Mouse (Mus musculus): Measurements from ENCODE around the gene Ecd. TPM values are rescaled to one million over a fixed set of nuclear protein-coding genes. Genes with fewer than 3 reads are reported as not detected.
"Not testable (repeated sequence)": the region's sequence is repeated elsewhere in the genome, so short reads cannot be mapped to it uniquely, and the experiment has no call there.

Ecd gene
- polyA plus RNA-seq, 1 experiment = 14.4 TPM

DNA sequence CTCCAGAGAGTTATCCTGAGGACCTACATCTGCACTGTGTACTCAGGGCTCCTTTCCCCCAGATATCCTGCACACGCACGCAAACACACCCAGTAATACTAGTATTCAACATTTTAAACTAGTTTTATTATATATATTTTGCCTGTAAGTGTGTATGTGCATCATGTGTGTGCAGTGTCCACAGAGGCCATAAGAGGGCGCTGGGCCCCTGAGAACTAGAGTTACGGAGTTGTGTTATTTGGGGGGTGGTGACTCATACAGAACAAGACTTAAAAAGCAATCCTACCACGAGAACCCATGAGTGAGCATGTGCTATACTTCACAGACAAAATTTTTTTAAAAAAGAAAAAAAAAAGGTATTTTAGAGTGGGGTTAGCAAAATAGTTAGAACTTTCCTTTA, 8.5 kb downstream of the Ecd start:
- 95% methylated on average over 5 of the region's 5 CpGs for WGBS
- H3K4me3 ChIP-seq (replicated peaks; ENCODE audit: extremely low read depth, low read depth, low read length) = no peak overlapping the region
- TF ChIP-seq CTCF (IDR thresholded peaks at IDR 0.05; ENCODE audit: insufficient read depth, low read length) = no peak
- no peak for TF ChIP-seq POLR2A (IDR thresholded peaks at IDR 0.05; ENCODE audit: borderline replicate concordance, extremely low read depth, low read depth, low read length)
- H3K4me1 ChIP-seq (ENCODE audit: control insufficient read depth, insufficient read depth, low read length) = no peaks in the 10 kb centered on the region
- DNase-seq = no peak

DNA sequence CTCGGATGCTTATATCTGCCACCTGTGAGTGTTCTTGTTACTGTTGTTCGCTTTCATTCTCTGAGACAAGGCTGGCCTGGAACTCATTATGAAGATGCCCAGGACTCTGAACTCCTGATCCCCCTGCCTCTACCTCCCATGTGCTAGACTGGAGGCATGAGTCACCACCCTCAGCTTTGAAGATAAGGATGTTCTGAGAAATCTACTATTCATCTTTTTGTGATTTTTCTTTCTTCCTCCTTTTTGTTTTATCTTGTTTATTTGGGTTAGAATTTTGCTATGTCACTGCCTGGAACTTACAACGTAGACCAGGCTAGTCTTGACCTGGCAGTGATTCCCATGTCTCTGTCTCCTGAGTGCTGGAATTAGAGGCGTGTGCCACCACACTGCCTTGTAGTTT, 16.6 kb downstream of the Ecd start:
- no peak for DNase-seq
- no peaks in the 10 kb centered on the region for H3K4me1 ChIP-seq (ENCODE audit: control insufficient read depth, insufficient read depth, low read length)
- H3K4me3 ChIP-seq (replicated peaks; ENCODE audit: extremely low read depth, low read depth, low read length) = no peak overlapping the region
- WGBS = 88% methylated on average over 4 of the region's 4 CpGs
- TF ChIP-seq POLR2A (IDR thresholded peaks at IDR 0.05; ENCODE audit: borderline replicate concordance, extremely low read depth, low read depth, low read length) (no peak), CTCF (IDR thresholded peaks at IDR 0.05; ENCODE audit: insufficient read depth, low read length) (no peak)

DNA sequence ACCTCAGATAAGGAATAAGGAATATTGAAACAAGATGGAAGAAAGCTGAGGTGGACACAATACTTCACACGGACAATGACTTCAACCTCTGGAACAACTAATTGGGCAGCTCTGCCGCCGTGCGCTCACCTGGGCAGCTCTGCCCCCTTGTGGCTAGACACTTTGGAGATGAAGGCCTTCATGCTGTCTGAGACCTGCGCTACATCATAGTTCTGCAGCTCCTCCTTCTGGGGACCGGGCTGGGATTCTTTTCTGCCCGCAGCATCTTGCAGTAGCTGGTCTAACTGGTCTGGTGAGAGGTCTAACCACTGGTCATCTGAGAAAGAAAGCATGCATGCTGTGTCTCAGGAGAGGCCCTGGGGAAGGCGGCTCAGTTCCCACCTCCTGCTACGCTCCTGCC, 19.4 kb downstream of the Ecd start:
- TF ChIP-seq POLR2A (IDR thresholded peaks at IDR 0.05; ENCODE audit: borderline replicate concordance, extremely low read depth, low read depth, low read length) (no peak), CTCF (IDR thresholded peaks at IDR 0.05; ENCODE audit: insufficient read depth, low read length) (peak; percentile 32; the same call in 1 of the 2 replicates)
- Histone ChIP-seq H3K4me3 (replicated peaks; ENCODE audit: extremely low read depth, low read depth, low read length) (no peak overlapping the region), H3K4me1 (ENCODE audit: control insufficient read depth, insufficient read depth, low read length) (no peaks in the 10 kb centered on the region)
- peak; percentile 12 for DNase-seq
- 72% methylated on average over 9 of the region's 9 CpGs for WGBS

DNA sequence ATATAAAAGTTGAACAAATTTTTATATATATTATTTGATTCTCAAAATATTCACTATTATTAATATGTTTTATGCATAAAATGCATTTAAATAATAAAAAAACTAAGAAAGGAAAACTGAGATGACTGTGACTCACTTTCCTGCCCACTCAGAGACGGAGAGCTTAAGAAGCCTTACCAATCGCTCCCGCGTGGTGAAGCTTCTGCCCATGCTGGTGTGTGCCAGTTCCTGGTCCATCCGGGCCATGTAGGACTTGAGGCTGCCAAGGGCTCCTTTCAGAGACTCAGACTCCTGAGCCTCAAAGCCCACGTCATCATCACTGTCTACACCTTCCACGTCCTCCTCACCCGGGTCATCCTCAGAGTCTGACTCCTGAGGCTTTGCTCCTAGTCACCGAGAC, 23.7 kb downstream of the Ecd start:
- DNase-seq = no peak
- H3K4me3 ChIP-seq (replicated peaks; ENCODE audit: extremely low read depth, low read depth, low read length) = no peak overlapping the region
- TF ChIP-seq POLR2A (IDR thresholded peaks at IDR 0.05; ENCODE audit: borderline replicate concordance, extremely low read depth, low read depth, low read length) (no peak), CTCF (IDR thresholded peaks at IDR 0.05; ENCODE audit: insufficient read depth, low read length) (no peak)
- no peaks in the 10 kb centered on the region for H3K4me1 ChIP-seq (ENCODE audit: control insufficient read depth, insufficient read depth, low read length)
- 93% methylated on average over 9 of the region's 9 CpGs for WGBS

DNA sequence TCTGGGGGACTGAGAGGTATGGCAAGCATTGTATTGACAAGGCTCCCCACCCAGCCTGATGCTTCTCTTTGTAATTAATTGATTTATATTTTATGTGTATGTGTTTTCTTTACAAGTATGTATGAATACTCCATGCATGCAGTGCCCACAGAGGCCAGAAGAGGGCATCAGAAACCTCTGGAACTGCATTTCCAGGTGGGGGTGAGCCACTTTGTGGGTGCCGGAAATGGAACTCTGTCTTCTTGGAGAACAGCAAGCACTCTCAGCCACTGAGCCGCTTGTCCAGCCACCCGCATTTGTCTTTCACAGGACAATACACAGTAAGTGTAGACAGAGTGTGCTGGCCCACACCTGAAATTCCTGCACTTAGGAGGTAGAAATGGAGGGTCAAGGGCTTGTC, 28.5 kb downstream of the Ecd start:
- DNase-seq = peak; percentile 49
- TF ChIP-seq POLR2A (IDR thresholded peaks at IDR 0.05; ENCODE audit: borderline replicate concordance, extremely low read depth, low read depth, low read length) (no peak), CTCF (IDR thresholded peaks at IDR 0.05; ENCODE audit: insufficient read depth, low read length) (peak; percentile 50; the same call in 1 of the 2 replicates)
- H3K4me3 ChIP-seq (replicated peaks; ENCODE audit: extremely low read depth, low read depth, low read length) = no peak overlapping the region
- no peaks in the 10 kb centered on the region for H3K4me1 ChIP-seq (ENCODE audit: control insufficient read depth, insufficient read depth, low read length)
- 62% methylated on average over 3 of the region's 3 CpGs for WGBS

DNA sequence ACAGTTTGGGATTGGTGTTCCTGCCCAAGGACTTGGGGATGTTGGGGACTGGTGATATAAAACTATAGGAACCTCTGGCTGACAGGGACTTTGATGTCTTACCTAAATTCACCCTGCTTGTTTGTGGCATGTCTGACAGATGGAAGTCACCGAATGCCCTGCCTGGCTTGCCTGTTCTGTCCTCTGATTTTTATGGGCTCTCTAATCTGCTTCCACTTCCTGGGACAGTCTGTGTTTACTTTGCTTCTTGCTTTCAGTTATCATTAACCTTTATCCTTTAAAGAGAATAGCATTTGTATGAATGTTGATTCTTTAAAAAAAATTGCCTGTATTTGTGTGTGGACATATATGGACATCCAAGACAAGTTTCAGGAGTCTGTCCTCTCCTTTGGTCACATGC, 32.8 kb downstream of the Ecd start:
- H3K4me3 ChIP-seq (replicated peaks; ENCODE audit: extremely low read depth, low read depth, low read length) = no peak overlapping the region
- WGBS = 42% methylated on average over 1 of the region's 1 CpGs
- no peak for DNase-seq

DNA sequence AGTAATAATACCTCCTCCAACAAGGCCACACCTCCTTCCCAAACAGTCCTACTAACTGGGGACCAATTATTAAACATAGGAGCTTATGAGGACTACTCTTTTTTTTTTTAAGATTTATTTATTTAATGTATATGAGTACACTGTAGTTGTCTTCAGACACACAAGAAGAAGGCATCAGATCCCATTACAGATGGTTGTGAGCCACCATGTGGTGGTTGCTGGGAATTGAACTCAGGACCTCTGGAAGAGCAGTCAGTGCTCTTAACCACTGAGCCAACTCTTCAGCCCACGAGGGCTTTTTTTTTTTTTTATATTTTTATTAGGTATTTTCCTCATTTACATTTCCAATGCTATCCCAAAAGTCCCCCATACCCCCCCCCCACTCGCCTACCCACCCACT, 42.8 kb downstream of the Ecd start:
- H3K4me1 ChIP-seq (ENCODE audit: control insufficient read depth, insufficient read depth, low read length); H3K4me3 ChIP-seq (replicated peaks; ENCODE audit: extremely low read depth, low read depth, low read length); DNase-seq: not testable (repeated sequence)
- WGBS = 72% methylated on average over 2 of the region's 2 CpGs

More for the DNA sequence above, 32.8 kb downstream of the Ecd start:
- no peak for TF ChIP-seq CTCF (IDR thresholded peaks at IDR 0.05; ENCODE audit: insufficient read depth, low read length)
- TF ChIP-seq POLR2A (IDR thresholded peaks at IDR 0.05; ENCODE audit: borderline replicate concordance, extremely low read depth, low read depth, low read length) = no peak
- H3K4me1 ChIP-seq (ENCODE audit: control insufficient read depth, insufficient read depth, low read length) = no peaks in the 10 kb centered on the region

DNA sequence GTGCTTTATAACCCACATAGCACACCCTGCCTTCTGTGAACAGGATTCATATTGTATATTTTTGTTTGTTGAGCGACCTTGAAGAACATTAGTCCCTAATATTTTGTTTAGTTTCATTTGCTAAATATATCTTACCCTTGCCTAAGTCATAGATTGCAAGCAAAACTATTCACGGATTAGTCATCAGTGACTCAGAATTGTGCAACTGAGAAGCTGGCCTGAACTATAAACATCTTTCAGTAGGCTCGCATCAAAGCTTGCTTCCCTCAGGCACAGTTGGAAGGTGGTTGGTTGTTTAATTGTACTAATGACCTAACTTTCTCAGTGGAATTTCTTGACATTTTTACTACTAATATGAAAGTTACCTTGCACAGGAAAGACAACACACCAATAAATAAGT, 49.8 kb downstream of the Ecd start:
- Histone ChIP-seq H3K4me3 (replicated peaks; ENCODE audit: extremely low read depth, low read depth, low read length) (no peak overlapping the region), H3K4me1 (ENCODE audit: control insufficient read depth, insufficient read depth, low read length) (peaks cover 5% of the 10 kb centered on the region)
- 28% methylated on average over 3 of the region's 3 CpGs for WGBS
- DNase-seq = no peak
- TF ChIP-seq POLR2A (IDR thresholded peaks at IDR 0.05; ENCODE audit: borderline replicate concordance, extremely low read depth, low read depth, low read length) (no peak), CTCF (IDR thresholded peaks at IDR 0.05; ENCODE audit: insufficient read depth, low read length) (no peak)

DNA sequence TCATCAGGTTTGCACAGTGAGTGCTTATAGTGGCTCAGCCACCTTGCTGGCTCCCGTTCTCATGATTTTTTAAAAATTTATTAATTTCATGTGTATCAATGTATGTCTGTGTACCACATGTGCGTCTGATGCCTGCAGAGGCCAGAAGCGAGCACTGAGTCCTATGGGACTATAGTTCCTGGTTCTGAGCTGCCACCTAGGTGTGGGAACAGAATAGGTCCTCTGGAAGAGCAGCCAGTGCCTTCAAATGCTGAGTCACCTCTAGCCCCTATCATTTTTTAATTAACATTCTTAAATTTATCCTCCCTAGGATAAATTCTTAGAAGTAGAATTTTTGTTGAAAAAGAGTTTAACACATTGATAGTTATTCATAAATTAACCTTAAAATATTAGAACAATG, 50.3 kb downstream of the Ecd start:
- TF ChIP-seq CTCF (IDR thresholded peaks at IDR 0.05; ENCODE audit: insufficient read depth, low read length) (no peak), POLR2A (IDR thresholded peaks at IDR 0.05; ENCODE audit: borderline replicate concordance, extremely low read depth, low read depth, low read length) (no peak)
- H3K4me3 ChIP-seq (replicated peaks; ENCODE audit: extremely low read depth, low read depth, low read length) = no peak overlapping the region
- no peak for DNase-seq
- 89% methylated on average over 3 of the region's 3 CpGs for WGBS
- H3K4me1 ChIP-seq (ENCODE audit: control insufficient read depth, insufficient read depth, low read length) = peaks cover 5% of the 10 kb centered on the region

DNA sequence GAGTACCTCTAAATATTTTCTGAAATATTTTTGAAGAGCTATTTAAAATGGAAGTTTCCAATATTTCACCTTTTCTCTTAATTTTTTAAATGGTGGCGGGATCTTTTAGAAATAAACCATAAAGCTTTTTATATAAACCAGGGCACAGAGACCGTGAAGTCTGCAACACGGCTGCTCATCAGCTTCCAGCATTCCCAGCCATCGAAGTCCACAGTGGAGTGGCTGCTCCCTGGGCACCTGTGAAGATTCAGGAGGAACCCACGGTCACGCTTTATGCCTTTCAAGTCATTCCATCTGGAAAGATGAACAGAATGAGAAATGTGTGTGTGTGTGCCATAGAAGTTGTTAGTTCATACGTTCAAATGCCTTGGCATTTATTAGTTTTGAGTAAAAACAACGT, 53.0 kb downstream of the Ecd start:
- TF ChIP-seq CTCF (IDR thresholded peaks at IDR 0.05; ENCODE audit: insufficient read depth, low read length) = no peak
- TF ChIP-seq POLR2A (IDR thresholded peaks at IDR 0.05; ENCODE audit: borderline replicate concordance, extremely low read depth, low read depth, low read length) = no peak
- no peak for DNase-seq
- 32% methylated on average over 8 of the region's 8 CpGs for WGBS
- peaks cover 5% of the 10 kb centered on the region for H3K4me1 ChIP-seq (ENCODE audit: control insufficient read depth, insufficient read depth, low read length)
- H3K4me3 ChIP-seq (replicated peaks; ENCODE audit: extremely low read depth, low read depth, low read length) = peak overlapping the region; percentile 93

All from lung, adult 2 months (tissue).